Mouse (Mus musculus): ENCODE measurements around the gene Flii. TPM values are rescaled to one million over a fixed set of nuclear protein-coding genes. Genes with fewer than 3 reads are reported as not detected.
A peak's percentile ranks its signal among the peaks of the same experiment; 100 is the strongest.

Flii gene
- polyA plus RNA-seq, 1 experiment: 31.0 TPM

DNA sequence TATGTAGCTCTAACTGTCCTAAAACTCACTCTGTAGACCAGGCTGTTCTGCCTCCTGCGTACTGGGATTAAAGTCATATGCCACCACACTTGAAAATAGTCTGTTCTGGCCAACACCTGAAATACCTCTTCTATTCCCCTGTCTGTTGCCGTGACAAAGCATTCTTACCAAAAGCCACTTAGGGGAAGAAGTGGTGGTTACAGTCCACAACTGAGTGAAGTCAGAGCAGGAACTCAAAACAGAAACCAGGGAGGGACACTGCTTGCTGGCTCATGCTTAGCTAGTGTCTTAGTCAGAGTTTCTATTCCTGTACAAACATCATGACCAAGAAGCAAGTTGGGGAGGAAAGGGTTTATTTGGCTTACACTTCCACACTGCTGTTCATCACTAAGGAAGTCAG lies 42.3 kb upstream of the Flii start:
- H3K27me3 ChIP-seq (ENCODE audit: control insufficient read depth, insufficient read depth, low read length): no peaks in the 10 kb centered on the region
- no peak for TF ChIP-seq POLR2A (IDR thresholded peaks at IDR 0.05; ENCODE audit: control insufficient read depth, low read depth, low read length)
- no peak for TF ChIP-seq CTCF (IDR thresholded peaks at IDR 0.05; ENCODE audit: control insufficient read depth, insufficient read depth, insufficient replicate concordance, low read depth, low read length)

GRCm38 (mm10) chr11:60766969-60767368 lies 39.9 kb upstream of the Flii start:
- Histone ChIP-seq H3K4me1 (ENCODE audit: control insufficient read depth, insufficient read depth, low read length) (no peaks in the 10 kb centered on the region), H3K27me3 (ENCODE audit: control insufficient read depth, insufficient read depth, low read length) (no peaks in the 10 kb centered on the region), H3K4me3 (ENCODE audit: control insufficient read depth, low read depth, low read length) (no peak overlapping the region), H3K27ac (ENCODE audit: control insufficient read depth, insufficient read depth, low read depth, low read length) (no peak overlapping the region), H3K36me3 (ENCODE audit: control insufficient read depth, insufficient read depth, low read length) (no peaks in the 10 kb centered on the region; the same call in 1 of the 2 replicates)
- TF ChIP-seq POLR2A (IDR thresholded peaks at IDR 0.05; ENCODE audit: control insufficient read depth, low read depth, low read length): no peak
- TF ChIP-seq CTCF (IDR thresholded peaks at IDR 0.05; ENCODE audit: control insufficient read depth, insufficient read depth, insufficient replicate concordance, low read depth, low read length): no peak

More for the DNA sequence above, 42.3 kb upstream of the Flii start:
- 0 out of 2 replicates have a peak overlapping the region, but pooled peaks have one; percentile 36 for H3K27ac ChIP-seq (ENCODE audit: control insufficient read depth, insufficient read depth, low read depth, low read length)
- no peaks in the 10 kb centered on the region; the same call in 1 of the 2 replicates for H3K36me3 ChIP-seq (ENCODE audit: control insufficient read depth, insufficient read depth, low read length)
- no peak overlapping the region for H3K4me3 ChIP-seq (ENCODE audit: control insufficient read depth, low read depth, low read length)
- H3K4me1 ChIP-seq (ENCODE audit: control insufficient read depth, insufficient read depth, low read length): peaks cover 4% of the 10 kb centered on the region

DNA sequence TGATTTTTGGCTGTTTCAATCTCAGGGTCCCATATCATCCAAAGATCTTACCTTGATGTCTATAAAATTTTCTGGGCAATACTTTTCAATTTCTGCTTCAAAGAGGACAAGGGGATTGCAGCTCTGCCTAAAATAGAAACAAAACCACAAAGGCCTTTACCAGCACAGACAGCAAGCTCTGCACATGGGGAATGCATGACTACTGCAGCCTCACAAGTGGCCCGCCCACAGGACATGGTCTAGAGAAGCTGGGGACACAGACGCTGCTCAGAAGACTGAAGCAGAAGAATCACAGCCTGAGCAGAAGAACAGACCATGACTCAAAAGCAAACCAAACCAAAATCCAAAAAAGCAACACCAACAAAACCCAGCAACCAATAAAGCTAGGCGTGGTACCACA lies 34.6 kb upstream of the Flii start:
- Histone ChIP-seq H3K27ac (ENCODE audit: control insufficient read depth, insufficient read depth, low read depth, low read length) (no peak overlapping the region), H3K27me3 (ENCODE audit: control insufficient read depth, insufficient read depth, low read length) (no peaks in the 10 kb centered on the region), H3K4me3 (ENCODE audit: control insufficient read depth, low read depth, low read length) (no peak overlapping the region), H3K4me1 (ENCODE audit: control insufficient read depth, insufficient read depth, low read length) (no peaks in the 10 kb centered on the region), H3K36me3 (ENCODE audit: control insufficient read depth, insufficient read depth, low read length) (peaks cover 3% of the 10 kb centered on the region)
- TF ChIP-seq POLR2A (IDR thresholded peaks at IDR 0.05; ENCODE audit: control insufficient read depth, low read depth, low read length): no peak
- no peak for TF ChIP-seq CTCF (IDR thresholded peaks at IDR 0.05; ENCODE audit: control insufficient read depth, insufficient read depth, insufficient replicate concordance, low read depth, low read length)

- H3K4me3 ChIP-seq (ENCODE audit: control insufficient read depth, low read depth, low read length): no peak overlapping the region
- H3K27me3 ChIP-seq (ENCODE audit: control insufficient read depth, insufficient read depth, low read length): no peaks in the 10 kb centered on the region
- H3K36me3 ChIP-seq (ENCODE audit: control insufficient read depth, insufficient read depth, low read length): peaks cover 2% of the 10 kb centered on the region; the same call in 1 of the 2 replicates
- no peak for TF ChIP-seq POLR2A (IDR thresholded peaks at IDR 0.05; ENCODE audit: control insufficient read depth, low read depth, low read length)
- no peak for TF ChIP-seq CTCF (IDR thresholded peaks at IDR 0.05; ENCODE audit: control insufficient read depth, insufficient read depth, insufficient replicate concordance, low read depth, low read length)
- no peaks in the 10 kb centered on the region for H3K4me1 ChIP-seq (ENCODE audit: control insufficient read depth, insufficient read depth, low read length)
- H3K27ac ChIP-seq (ENCODE audit: control insufficient read depth, insufficient read depth, low read depth, low read length): no peak overlapping the region
Measured at GRCm38 (mm10) chr11:60755570-60755969, 28.5 kb upstream of the Flii start.

- no peak for TF ChIP-seq CTCF (IDR thresholded peaks at IDR 0.05; ENCODE audit: control insufficient read depth, insufficient read depth, insufficient replicate concordance, low read depth, low read length)
- no peak for TF ChIP-seq POLR2A (IDR thresholded peaks at IDR 0.05; ENCODE audit: control insufficient read depth, low read depth, low read length)
Measured at GRCm38 (mm10) chr11:60740321-60740720, 13.3 kb upstream of the Flii start.

DNA sequence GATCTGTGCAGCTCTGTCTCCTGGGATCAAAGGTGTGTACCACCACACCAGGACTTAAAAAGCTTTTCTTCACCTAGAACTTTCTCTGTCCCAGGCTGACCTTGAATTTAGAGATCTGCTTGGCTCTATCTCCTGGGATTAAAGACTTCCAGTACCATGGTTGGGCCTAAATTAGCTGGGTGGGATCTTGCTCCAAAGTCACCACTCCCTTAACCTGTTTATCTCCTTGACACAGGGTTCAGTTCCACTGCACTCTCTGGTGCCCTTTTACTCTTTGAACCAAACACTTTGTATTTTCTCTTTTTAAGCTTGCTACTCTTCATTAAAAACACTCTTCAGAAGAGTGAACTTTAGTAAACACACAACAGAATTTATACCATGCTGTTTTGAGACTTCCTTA lies 10.4 kb upstream of the Flii start:
- TF ChIP-seq CTCF (IDR thresholded peaks at IDR 0.05; ENCODE audit: control insufficient read depth, insufficient read depth, insufficient replicate concordance, low read depth, low read length) (no peak), POLR2A (IDR thresholded peaks at IDR 0.05; ENCODE audit: control insufficient read depth, low read depth, low read length) (no peak)
- H3K27ac ChIP-seq (ENCODE audit: control insufficient read depth, insufficient read depth, low read depth, low read length): no peak overlapping the region
- H3K4me1 ChIP-seq (ENCODE audit: control insufficient read depth, insufficient read depth, low read length): no peaks in the 10 kb centered on the region
- H3K27me3 ChIP-seq (ENCODE audit: control insufficient read depth, insufficient read depth, low read length): no peaks in the 10 kb centered on the region
- H3K4me3 ChIP-seq (ENCODE audit: control insufficient read depth, low read depth, low read length): no peak overlapping the region
- H3K36me3 ChIP-seq (ENCODE audit: control insufficient read depth, insufficient read depth, low read length): peaks cover 4% of the 10 kb centered on the region

More at GRCm38 (mm10) chr11:60740321-60740720, 13.3 kb upstream of the Flii start:
- Histone ChIP-seq H3K4me1 (ENCODE audit: control insufficient read depth, insufficient read depth, low read length) (no peaks in the 10 kb centered on the region), H3K4me3 (ENCODE audit: control insufficient read depth, low read depth, low read length) (no peak overlapping the region), H3K27ac (ENCODE audit: control insufficient read depth, insufficient read depth, low read depth, low read length) (no peak overlapping the region), H3K36me3 (ENCODE audit: control insufficient read depth, insufficient read depth, low read length) (peaks cover 8% of the 10 kb centered on the region), H3K27me3 (ENCODE audit: control insufficient read depth, insufficient read depth, low read length) (no peaks in the 10 kb centered on the region)

DNA sequence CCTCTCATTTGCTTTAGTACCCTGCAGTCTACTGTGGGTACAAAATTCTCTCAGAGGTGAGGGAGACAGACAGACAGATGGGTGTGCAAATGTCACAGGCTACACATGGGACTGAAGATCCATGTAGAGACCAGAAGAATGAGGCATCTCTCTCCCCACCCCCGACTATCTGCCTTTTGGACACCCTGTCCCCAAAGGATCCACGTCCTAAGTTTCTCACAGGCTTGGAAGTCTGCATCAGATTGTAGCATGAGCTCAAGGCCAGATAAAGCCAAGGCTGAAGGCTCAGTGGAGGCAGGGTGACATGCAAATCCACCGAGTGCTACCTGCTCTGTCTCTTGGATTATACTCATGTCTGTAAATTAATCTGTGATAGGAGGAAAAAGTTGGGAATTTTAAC lies 9.4 kb upstream of the Flii start:
- H3K4me3 ChIP-seq (ENCODE audit: control insufficient read depth, low read depth, low read length): no peak overlapping the region
- no peak overlapping the region for H3K27ac ChIP-seq (ENCODE audit: control insufficient read depth, insufficient read depth, low read depth, low read length)
- peaks cover 2% of the 10 kb centered on the region; the same call in 1 of the 2 replicates for H3K36me3 ChIP-seq (ENCODE audit: control insufficient read depth, insufficient read depth, low read length)
- no peaks in the 10 kb centered on the region for H3K4me1 ChIP-seq (ENCODE audit: control insufficient read depth, insufficient read depth, low read length)
- TF ChIP-seq POLR2A (IDR thresholded peaks at IDR 0.05; ENCODE audit: control insufficient read depth, low read depth, low read length) (no peak), CTCF (IDR thresholded peaks at IDR 0.05; ENCODE audit: control insufficient read depth, insufficient read depth, insufficient replicate concordance, low read depth, low read length) (no peak)
- no peaks in the 10 kb centered on the region for H3K27me3 ChIP-seq (ENCODE audit: control insufficient read depth, insufficient read depth, low read length)

GRCm38 (mm10) chr11:60735191-60735590 lies 8.1 kb upstream of the Flii start:
- no peaks in the 10 kb centered on the region for H3K4me1 ChIP-seq (ENCODE audit: control insufficient read depth, insufficient read depth, low read length)
- H3K4me3 ChIP-seq (ENCODE audit: control insufficient read depth, low read depth, low read length): no peak overlapping the region
- H3K27me3 ChIP-seq (ENCODE audit: control insufficient read depth, insufficient read depth, low read length): no peaks in the 10 kb centered on the region
- H3K36me3 ChIP-seq (ENCODE audit: control insufficient read depth, insufficient read depth, low read length): peaks cover 1% of the 10 kb centered on the region; the same call in 1 of the 2 replicates
- TF ChIP-seq POLR2A (IDR thresholded peaks at IDR 0.05; ENCODE audit: control insufficient read depth, low read depth, low read length) (no peak), CTCF (IDR thresholded peaks at IDR 0.05; ENCODE audit: control insufficient read depth, insufficient read depth, insufficient replicate concordance, low read depth, low read length) (no peak)
- no peak overlapping the region for H3K27ac ChIP-seq (ENCODE audit: control insufficient read depth, insufficient read depth, low read depth, low read length)
